Mouse (Mus musculus) myocyte (in vitro differentiated cells): Measurements from ENCODE around the gene Zswim3. TPM values are rescaled to one million over a fixed set of nuclear protein-coding genes. Genes with fewer than 3 reads are reported as not detected.

Experiments used
- H3K27me3 ChIP-seq: one replicate; pipeline ENCODE4 v1.6.1; 2011; ENCODE audit not compliant: control insufficient read depth, insufficient read depth, insufficient read length
- H3K36me3 ChIP-seq: one replicate; pipeline ENCODE4 v1.6.1; 2011; ENCODE audit not compliant: control insufficient read depth, insufficient read depth
- H3K4me2 ChIP-seq: one replicate; pipeline ENCODE4 v1.6.1; 2011; ENCODE audit warnings: low read depth, control low read depth
- H3K4me3 ChIP-seq: one replicate; pipeline ENCODE4 v1.5.1; 2011; ENCODE audit warnings: mild to moderate bottlenecking, control low read depth, moderate library complexity
- H3K79me2 ChIP-seq: one replicate; pipeline ENCODE4 v1.6.1; 2011; ENCODE audit not compliant: control insufficient read depth, insufficient read depth
- H3ac ChIP-seq: one replicate; pipeline ENCODE4 v1.6.1; 2011; ENCODE audit not compliant: control insufficient read depth, insufficient read length
- CEBPB ChIP-seq: IDR thresholded peaks from 2 replicates; pipeline ENCODE4 v1.6.1; 2011; ENCODE audit warnings: mild to moderate bottlenecking, moderate library complexity; ENCODE audit not compliant: poor library complexity, insufficient read depth, severe bottlenecking
- E2F4 ChIP-seq: IDR thresholded peaks from one replicate; pipeline ENCODE4 v1.6.1; 2011; ENCODE audit warnings: mild to moderate bottlenecking, control low read depth, moderate library complexity; ENCODE audit not compliant: insufficient read depth
- MAX ChIP-seq: IDR thresholded peaks from one replicate; pipeline ENCODE4 v1.6.1; 2011; ENCODE audit warnings: low read depth, mild to moderate bottlenecking, control low read depth
- MYOD1 ChIP-seq, 3 experiments: IDR thresholded peaks; one replicate each; pipeline ENCODE4 v1.6.1; 2011; ENCODE audit warnings: control low read depth in 2 of 3, low read depth in 2 of 3, mild to moderate bottlenecking in 2 of 3, moderate library complexity in 1 of 3; ENCODE audit not compliant: insufficient read length in 2 of 3, control insufficient read depth in 1 of 3
- MYOG ChIP-seq, 3 experiments: IDR thresholded peaks; one replicate each; pipeline ENCODE4 v1.6.1; 2011; ENCODE audit warnings: control low read depth in 2 of 3, low read depth in 2 of 3, mild to moderate bottlenecking in 2 of 3; ENCODE audit not compliant: insufficient read length in 2 of 3, control insufficient read depth in 1 of 3, insufficient read depth in 1 of 3
- POLR2A ChIP-seq: IDR thresholded peaks from one replicate; pipeline ENCODE4 v1.6.1; 2011; ENCODE audit warnings: low read depth, mild to moderate bottlenecking, control low read depth, moderate library complexity; ENCODE audit not compliant: insufficient read length
- POLR2AphosphoS2 ChIP-seq: IDR thresholded peaks from one replicate; pipeline ENCODE4 v1.6.1; 2011; ENCODE audit warnings: low read depth, control low read depth; ENCODE audit not compliant: insufficient read length
- REST ChIP-seq: IDR thresholded peaks from one replicate; pipeline ENCODE4 v1.6.1; 2011; ENCODE audit warnings: mild to moderate bottlenecking, control low read depth, moderate library complexity; ENCODE audit not compliant: insufficient read depth, insufficient read length
- SRF ChIP-seq: IDR thresholded peaks from one replicate; pipeline ENCODE4 v1.6.1; 2011; ENCODE audit warnings: low read depth; ENCODE audit not compliant: control insufficient read depth, insufficient read length
- TCF12 ChIP-seq: IDR thresholded peaks from one replicate; pipeline ENCODE4 v1.6.1; 2011; ENCODE audit warnings: mild to moderate bottlenecking, control low read depth; ENCODE audit not compliant: poor library complexity, insufficient read depth, severe bottlenecking
- TCF3 ChIP-seq: IDR thresholded peaks from one replicate; pipeline ENCODE4 v1.6.1; 2011; ENCODE audit warnings: low read depth, control low read depth; ENCODE audit not compliant: insufficient read length
- USF1 ChIP-seq: IDR thresholded peaks from one replicate; pipeline ENCODE4 v1.6.1; 2011; ENCODE audit warnings: low read depth, mild to moderate bottlenecking, control low read depth, moderate library complexity
- polyA plus RNA-seq: library from polyadenylated mRNA; unstranded; fragments of >200 nt; fragmentation: generic; extraction: Trizol; gene quantifications from one replicate; pipeline ENCODE4 v1.2.1, GENCODE M21; 2012; ENCODE audit warnings: missing spikeins

Zswim3 gene
- polyA plus RNA-seq, 1 experiment = 3.3 TPM

GRCm38 (mm10) chr2:164856309-164857100 lies 51.6 kb downstream of the Zswim3 start:
- TF ChIP-seq POLR2AphosphoS2 (no peak), REST (no peak), POLR2A (no peak), SRF (no peak), TCF3 (no peak)
- Histone ChIP-seq H3K79me2 (no peaks in the 10 kb centered on the region), H3K36me3 (peaks cover 5% of the 10 kb centered on the region), H3K4me3 (peak overlapping the region; percentile 87), H3K27me3 (no peaks in the 10 kb centered on the region), H3K4me2 (peak overlapping the region; percentile 93), H3ac (peak overlapping the region; percentile 1)

- H3ac ChIP-seq = peak within 1 kb of the TSS; percentile 1
- peak within 1 kb of the TSS; percentile 93 for H3K4me2 ChIP-seq
- no peaks in the 10 kb centered on the region for H3K79me2 ChIP-seq
- no peaks in the 10 kb centered on the region for H3K27me3 ChIP-seq
- H3K4me3 ChIP-seq = peak within 1 kb of the TSS; percentile 87
- TF ChIP-seq POLR2AphosphoS2 (peak; percentile 35), POLR2A (peak; percentile 72), USF1 (peak; percentile 65), SRF (no peak), MYOG (IDR thresholded peaks at IDR 0.05; ENCODE audit: control insufficient read depth in 1 of 3, insufficient read depth in 1 of 3, insufficient read length in 2 of 3, low read depth in 2 of 3) (peak in 1 of 3 experiments; percentile 25), MAX (peak; percentile 2), CEBPB (no peak), TCF3 (no peak)
- H3K36me3 ChIP-seq = no peaks in the 10 kb centered on the region
These were observed 52.4 kb downstream of the Zswim3 start, which contains the start of gene Pltp for GRCm38 (mm10) chr2:164857101-164857821. Pltp (minus strand) TSS chr2:164857711.

- H3K27me3 ChIP-seq = no peaks in the 10 kb centered on the region
- TF ChIP-seq TCF3 (no peak), TCF12 (no peak), E2F4 (no peak), MYOD1 (IDR thresholded peaks at IDR 0.05; ENCODE audit: control insufficient read depth in 1 of 3, insufficient read length in 2 of 3, low read depth in 2 of 3) (no peak), POLR2A (no peak), USF1 (no peak), MAX (no peak), SRF (no peak)
- H3K4me3 ChIP-seq = peak overlapping the region; percentile 87
- H3K79me2 ChIP-seq = no peaks in the 10 kb centered on the region
- H3ac ChIP-seq = peak overlapping the region; percentile 1
- H3K36me3 ChIP-seq = no peaks in the 10 kb centered on the region
- H3K4me2 ChIP-seq = peak overlapping the region; percentile 93
These were observed 53.1 kb downstream of the Zswim3 start for GRCm38 (mm10) chr2:164857842-164858553.

GRCm38 (mm10) chr2:164859155-164859554 lies 54.3 kb downstream of the Zswim3 start:
- H3ac ChIP-seq = no peak overlapping the region
- no peaks in the 10 kb centered on the region for H3K36me3 ChIP-seq
- no peak for TF ChIP-seq MAX
- no peak for TF ChIP-seq E2F4
- TF ChIP-seq REST = no peak
- no peak for TF ChIP-seq SRF
- TF ChIP-seq MYOD1 (IDR thresholded peaks at IDR 0.05; ENCODE audit: control insufficient read depth in 1 of 3, insufficient read length in 2 of 3, low read depth in 2 of 3) = no peak
- TF ChIP-seq CEBPB = no peak
- no peak for TF ChIP-seq POLR2AphosphoS2
- TF ChIP-seq USF1 = no peak
- TF ChIP-seq MYOG (IDR thresholded peaks at IDR 0.05; ENCODE audit: control insufficient read depth in 1 of 3, insufficient read depth in 1 of 3, insufficient read length in 2 of 3, low read depth in 2 of 3) = no peak
- TF ChIP-seq TCF12 = no peak
- TF ChIP-seq TCF3 = no peak
- TF ChIP-seq POLR2A = no peak
- H3K27me3 ChIP-seq = no peaks in the 10 kb centered on the region
- H3K4me2 ChIP-seq = peak overlapping the region; percentile 39
- no peak overlapping the region for H3K4me3 ChIP-seq
- no peaks in the 10 kb centered on the region for H3K79me2 ChIP-seq
